Mouse (Mus musculus) small intestine, adult 2 months (tissue): ENCODE results near the gene Srsf4. TPM values are rescaled to one million over a fixed set of nuclear protein-coding genes. Genes with fewer than 3 reads are reported as not detected.

Source experiments
- H3K27ac ChIP-seq: fragments of 200-500 bp; 2 replicates; pipeline ENCODE4 v1.5.1; 2012; ENCODE audit warnings: low read depth, low read length, control low read depth, inconsistent platforms; ENCODE audit not compliant: insufficient read depth
- H3K27me3 ChIP-seq: fragments of 200-500 bp; 2 replicates; pipeline ENCODE4 v1.6.1; 2012; ENCODE audit warnings: mild to moderate bottlenecking, moderate library complexity, low read length, inconsistent platforms; ENCODE audit not compliant: control insufficient read depth, insufficient read depth
- H3K36me3 ChIP-seq: fragments of 200-500 bp; 2 replicates; pipeline ENCODE4 v1.6.1; 2012; ENCODE audit warnings: mild to moderate bottlenecking, low read length, control low read depth, inconsistent platforms; ENCODE audit not compliant: control insufficient read depth, insufficient read depth
- H3K4me1 ChIP-seq: fragments of 200-500 bp; 2 replicates; pipeline ENCODE4 v1.6.1; 2012; ENCODE audit warnings: low read length, inconsistent platforms, mixed read lengths; ENCODE audit not compliant: control insufficient read depth, insufficient read depth, insufficient read length
- H3K4me3 ChIP-seq: fragments of 200-500 bp; 2 replicates; pipeline ENCODE4 v1.5.1; 2012; ENCODE audit warnings: low read depth, mild to moderate bottlenecking, control low read depth, inconsistent platforms, low read length, moderate library complexity
- CTCF ChIP-seq: fragments of 200-500 bp; IDR thresholded peaks from 2 replicates; pipeline ENCODE4 v1.5.1; 2012; ENCODE audit warnings: low read depth, mild to moderate bottlenecking, control low read depth, inconsistent platforms, low read length, moderate library complexity, mixed read lengths; ENCODE audit not compliant: insufficient replicate concordance, insufficient read length; ENCODE audit errors: extremely low read depth
- POLR2A ChIP-seq: fragments of 200-500 bp; IDR thresholded peaks from 2 replicates; pipeline ENCODE4 v1.6.1; 2012; ENCODE audit warnings: low read depth, mild to moderate bottlenecking, control low read depth, inconsistent platforms, low read length, moderate library complexity
- WGBS: fragments of 180-500 bp; shearing (Covaris S2); methylation state at CpG from one replicate; pipeline ENCODE4 v1.1.7; 2018; 5-methylcytosine and 5-hydroxymethylcytosine counted together
- polyA plus RNA-seq: library from polyadenylated mRNA; depleted of rRNA; stranded (reverse); fragments of >200 nt; gene quantifications from 2 replicates; pipeline ENCODE4 v1.2.3, GENCODE M21; 2012

Gene Srsf4
- polyA plus RNA-seq, 1 experiment, result 31.5 TPM

- H3K27ac ChIP-seq, result no peak overlapping the region
- H3K4me1 ChIP-seq, result peaks cover 10% of the 10 kb centered on the region
- H3K4me3 ChIP-seq, result peak overlapping the region; percentile 8; the same call in 1 of the 2 replicates
- TF ChIP-seq CTCF (no peak), POLR2A (no peak)
- peaks cover 21% of the 10 kb centered on the region for H3K27me3 ChIP-seq
- no peaks in the 10 kb centered on the region for H3K36me3 ChIP-seq
- 10% methylated on average over 31 of the region's 31 CpGs for WGBS
These were observed 41.6 kb downstream of the Srsf4 start for GRCm38 (mm10) chr4:131914891-131915469.

- no peaks in the 10 kb centered on the region for H3K36me3 ChIP-seq
- H3K4me1 ChIP-seq, result peaks cover 11% of the 10 kb centered on the region
- H3K4me3 ChIP-seq, result no peak overlapping the region
- no peak for TF ChIP-seq CTCF
- no peak for TF ChIP-seq POLR2A
- H3K27ac ChIP-seq, result no peak overlapping the region
- peaks cover 30% of the 10 kb centered on the region for H3K27me3 ChIP-seq
- WGBS, result 57% methylated on average over 13 of the region's 13 CpGs
These were observed 42.5 kb downstream of the Srsf4 start for GRCm38 (mm10) chr4:131915821-131916328.

DNA sequence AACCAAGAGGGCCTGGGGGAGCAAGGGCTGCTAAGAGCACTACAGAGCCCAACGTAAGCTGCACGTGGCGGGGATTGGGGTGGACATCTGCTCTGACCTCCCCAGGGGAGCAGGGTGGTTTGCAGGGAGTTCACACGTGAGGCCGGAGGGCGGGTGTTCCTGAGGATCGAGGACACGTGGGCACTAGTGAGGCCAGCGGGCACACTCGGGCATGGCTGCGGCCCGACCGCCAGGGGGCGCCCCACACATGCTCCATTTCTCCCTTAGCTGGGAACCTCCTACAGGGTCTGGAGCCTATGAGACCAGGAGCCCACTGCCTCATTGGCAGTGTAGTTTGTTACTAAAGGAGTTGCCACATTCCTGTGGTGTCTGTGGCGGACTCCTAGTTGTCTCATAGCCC lies 43.0 kb downstream of the Srsf4 start:
- TF ChIP-seq POLR2A (no peak), CTCF (peak; percentile 90)
- 15% methylated on average over 15 of the region's 15 CpGs for WGBS
- H3K36me3 ChIP-seq, result no peaks in the 10 kb centered on the region
- H3K4me3 ChIP-seq, result no peak overlapping the region
- H3K27ac ChIP-seq, result no peak overlapping the region
- peaks cover 10% of the 10 kb centered on the region for H3K4me1 ChIP-seq
- H3K27me3 ChIP-seq, result peaks cover 35% of the 10 kb centered on the region

- TF ChIP-seq POLR2A, result no peak
- no peak for TF ChIP-seq CTCF
- Histone ChIP-seq H3K4me3 (no peak overlapping the region), H3K27ac (no peak overlapping the region), H3K4me1 (peaks cover 14% of the 10 kb centered on the region), H3K36me3 (no peaks in the 10 kb centered on the region), H3K27me3 (peaks cover 42% of the 10 kb centered on the region)
- 62% methylated on average over 10 of the region's 10 CpGs for WGBS
These were observed 43.7 kb downstream of the Srsf4 start for GRCm38 (mm10) chr4:131917010-131917555.

DNA sequence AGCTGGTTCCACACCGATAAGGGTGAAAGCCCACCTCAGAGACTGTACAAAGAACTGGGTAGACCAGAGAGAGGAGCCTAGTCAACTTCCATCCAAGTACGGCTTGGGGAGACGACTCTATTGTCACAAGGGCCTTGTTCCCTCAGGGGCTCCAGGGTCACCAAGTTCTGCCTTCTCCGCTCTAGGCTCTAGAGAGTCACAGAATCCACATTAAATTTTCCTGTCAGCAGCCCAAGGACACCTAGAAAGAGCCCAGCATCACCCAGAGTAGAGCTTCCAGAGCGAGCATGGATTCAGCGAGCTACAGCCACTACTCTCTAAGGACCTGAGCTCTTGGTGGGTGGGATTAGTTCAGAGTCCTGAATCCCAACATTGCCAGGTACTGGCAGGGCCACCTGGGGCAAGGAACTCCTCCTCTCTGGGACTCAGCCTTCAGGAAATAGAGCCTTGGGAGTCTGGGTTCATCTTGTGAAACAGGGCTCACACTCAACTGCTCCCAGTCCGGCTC lies 44.7 kb downstream of the Srsf4 start:
- Histone ChIP-seq H3K36me3 (0 out of 2 replicates have a peak, but pooled peaks cover 1% of the 10 kb centered on the region), H3K27me3 (peaks cover 47% of the 10 kb centered on the region), H3K27ac (no peak overlapping the region), H3K4me3 (no peak overlapping the region), H3K4me1 (peaks cover 17% of the 10 kb centered on the region)
- no peak for TF ChIP-seq POLR2A
- TF ChIP-seq CTCF, result no peak
- 84% methylated on average over 7 of the region's 7 CpGs for WGBS

DNA sequence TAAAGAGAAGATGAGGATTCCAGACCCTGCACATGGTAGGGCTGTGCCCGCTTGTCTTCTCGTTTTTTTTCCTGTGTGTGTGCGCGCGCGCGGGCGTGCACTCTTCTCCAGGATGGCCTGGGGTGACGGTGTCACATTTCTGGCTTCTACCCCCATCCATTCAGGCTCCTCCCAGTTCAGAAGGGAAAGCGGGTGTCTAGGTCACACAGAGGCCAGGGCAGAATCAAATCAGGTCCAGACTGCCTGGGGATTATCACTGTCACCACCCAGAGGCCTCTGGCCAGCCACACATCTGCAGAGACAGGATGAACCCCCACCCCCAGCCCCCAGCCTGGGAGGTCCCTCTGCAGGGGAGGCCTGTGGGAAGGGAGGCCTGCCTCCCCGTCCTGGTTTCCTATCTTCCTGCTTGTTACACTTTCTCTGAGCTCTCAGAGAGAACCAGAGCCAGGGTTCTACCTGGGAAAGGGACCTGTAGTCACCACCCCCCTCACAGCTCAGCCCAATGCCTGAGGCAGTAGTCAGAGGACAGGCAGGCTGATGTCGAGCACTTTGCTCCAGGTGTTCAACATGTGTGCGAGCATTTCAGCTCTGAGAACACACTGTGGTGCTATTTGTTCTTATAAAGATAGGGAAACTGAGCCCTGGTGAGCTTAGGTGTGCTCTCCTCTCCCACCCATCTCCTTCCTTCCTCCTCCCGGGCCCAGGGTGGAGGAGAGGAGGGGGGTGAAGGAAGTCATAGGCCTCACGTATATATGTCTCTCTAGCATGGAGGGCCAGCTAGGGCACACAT lies 45.5 kb downstream of the Srsf4 start:
- no peak overlapping the region for H3K27ac ChIP-seq
- TF ChIP-seq POLR2A (no peak), CTCF (no peak)
- H3K4me1 ChIP-seq, result peaks cover 17% of the 10 kb centered on the region
- H3K36me3 ChIP-seq, result peaks cover 4% of the 10 kb centered on the region; the same call in 1 of the 2 replicates
- WGBS, result 51% methylated on average over 15 of the region's 15 CpGs
- no peak overlapping the region for H3K4me3 ChIP-seq
- H3K27me3 ChIP-seq, result peaks cover 47% of the 10 kb centered on the region
